Mouse (Mus musculus) megakaryocyte, embryonic 14.5 days (primary cell): ENCODE measurements around the gene Terb2. TPM values are rescaled to one million over a fixed set of nuclear protein-coding genes. Genes with fewer than 3 reads are reported as not detected.

Source experiments
- H3K27me3 ChIP-seq: replicated peaks from 2 replicates; pipeline ENCODE3; 2012; ENCODE audit warnings: inconsistent platforms
- H3K36me3 ChIP-seq: replicated peaks from 2 replicates; pipeline ENCODE3; 2012; ENCODE audit warnings: low read length, inconsistent platforms, mixed read lengths
- H3K4me1 ChIP-seq: 2 replicates; pipeline ENCODE4 v1.6.1; 2012; ENCODE audit warnings: inconsistent platforms
- H3K4me3 ChIP-seq: replicated peaks from 2 replicates; pipeline ENCODE3; 2012; ENCODE audit warnings: moderate library complexity, mild to moderate bottlenecking, inconsistent platforms
- H3K9me3 ChIP-seq: 2 replicates; pipeline ENCODE4 v1.6.1; 2012; ENCODE audit warnings: inconsistent platforms
- FLI1 ChIP-seq: IDR thresholded peaks from 2 replicates; pipeline ENCODE4 v1.6.1; 2012; ENCODE audit warnings: low read length, inconsistent platforms, mixed read lengths
- GATA1 ChIP-seq: IDR thresholded peaks from 3 replicates; pipeline ENCODE4 v1.6.1; 2012; ENCODE audit warnings: mixed read lengths, low read length, inconsistent platforms, borderline replicate concordance
- polyA plus RNA-seq: library from polyadenylated mRNA; stranded (reverse); fragments of >175 nt; gene quantifications from 2 replicates; pipeline ENCODE4 v1.2.3, GENCODE M21; 2012; ENCODE audit warnings: low replicate concordance; ENCODE audit not compliant: insufficient read depth

Gene Terb2
- polyA plus RNA-seq, 1 experiment: not detected

- TF ChIP-seq GATA1 (no peak), FLI1 (no peak)
- Histone ChIP-seq H3K4me3 (no peak overlapping the region), H3K36me3 (no peaks in the 10 kb centered on the region), H3K4me1 (peaks cover 46% of the 10 kb centered on the region), H3K27me3 (no peaks in the 10 kb centered on the region), H3K9me3 (no peaks in the 10 kb centered on the region)
Observed at GRCm38 (mm10) chr2:122223654-122224053, 37.6 kb downstream of the Terb2 start.

GRCm38 (mm10) chr2:122230395-122230794 is 44.3 kb downstream of the Terb2 start:
- no peaks in the 10 kb centered on the region for H3K9me3 ChIP-seq
- H3K27me3 ChIP-seq: no peaks in the 10 kb centered on the region
- no peak overlapping the region for H3K4me3 ChIP-seq
- H3K36me3 ChIP-seq: no peaks in the 10 kb centered on the region
- no peak for TF ChIP-seq GATA1
- no peak for TF ChIP-seq FLI1
- H3K4me1 ChIP-seq: peaks cover 64% of the 10 kb centered on the region

GRCm38 (mm10) chr2:122231616-122232015 is 45.5 kb downstream of the Terb2 start:
- Histone ChIP-seq H3K27me3 (no peaks in the 10 kb centered on the region), H3K4me1 (peaks cover 63% of the 10 kb centered on the region), H3K4me3 (no peak overlapping the region), H3K36me3 (peaks cover 6% of the 10 kb centered on the region), H3K9me3 (no peaks in the 10 kb centered on the region)
- TF ChIP-seq FLI1 (no peak), GATA1 (no peak)

GRCm38 (mm10) chr2:122233341-122233740 is 47.3 kb downstream of the Terb2 start:
- peaks cover 63% of the 10 kb centered on the region for H3K4me1 ChIP-seq
- H3K27me3 ChIP-seq: no peaks in the 10 kb centered on the region
- H3K36me3 ChIP-seq: peaks cover 19% of the 10 kb centered on the region
- no peaks in the 10 kb centered on the region for H3K9me3 ChIP-seq
- H3K4me3 ChIP-seq: peak overlapping the region; percentile 74
- TF ChIP-seq GATA1 (no peak), FLI1 (no peak)

GRCm38 (mm10) chr2:122233759-122234557 is 47.9 kb downstream of the Terb2 start:
- Histone ChIP-seq H3K27me3 (no peaks in the 10 kb centered on the region), H3K4me3 (peak overlapping the region; percentile 93), H3K36me3 (peaks cover 21% of the 10 kb centered on the region), H3K4me1 (peaks cover 64% of the 10 kb centered on the region), H3K9me3 (no peaks in the 10 kb centered on the region)
- TF ChIP-seq FLI1: no peak
- no peak for TF ChIP-seq GATA1

- Histone ChIP-seq H3K4me1 (peaks cover 71% of the 10 kb centered on the region), H3K4me3 (peak within 1 kb of the TSS; percentile 93), H3K27me3 (no peaks in the 10 kb centered on the region), H3K9me3 (no peaks in the 10 kb centered on the region), H3K36me3 (peaks cover 25% of the 10 kb centered on the region)
- TF ChIP-seq FLI1 (no peak), GATA1 (no peak)
Observed at GRCm38 (mm10) chr2:122234611-122235288, 48.7 kb downstream of the Terb2 start, which contains the start of gene Sord. TSS of gene Sord (plus strand) at chr2:122234749.

- H3K27me3 ChIP-seq: no peaks in the 10 kb centered on the region
- TF ChIP-seq FLI1 (no peak), GATA1 (no peak)
- no peaks in the 10 kb centered on the region for H3K9me3 ChIP-seq
- peak overlapping the region; percentile 93 for H3K4me3 ChIP-seq
- H3K36me3 ChIP-seq: peaks cover 25% of the 10 kb centered on the region
- peaks cover 66% of the 10 kb centered on the region for H3K4me1 ChIP-seq
Observed at GRCm38 (mm10) chr2:122235425-122235824, 49.4 kb downstream of the Terb2 start.

- peaks cover 32% of the 10 kb centered on the region for H3K36me3 ChIP-seq
- no peak for TF ChIP-seq FLI1
- no peak for TF ChIP-seq GATA1
- peak overlapping the region; percentile 86 for H3K4me3 ChIP-seq
- H3K27me3 ChIP-seq: no peaks in the 10 kb centered on the region
- peaks cover 68% of the 10 kb centered on the region for H3K4me1 ChIP-seq
- H3K9me3 ChIP-seq: no peaks in the 10 kb centered on the region
Observed at GRCm38 (mm10) chr2:122236321-122236720, 50.2 kb downstream of the Terb2 start.

GRCm38 (mm10) chr2:122237891-122238470 is 51.9 kb downstream of the Terb2 start:
- Histone ChIP-seq H3K4me1 (peaks cover 74% of the 10 kb centered on the region), H3K27me3 (no peaks in the 10 kb centered on the region), H3K36me3 (peaks cover 42% of the 10 kb centered on the region), H3K9me3 (no peaks in the 10 kb centered on the region), H3K4me3 (peak overlapping the region; percentile 69)
- TF ChIP-seq GATA1: no peak
- no peak for TF ChIP-seq FLI1

- H3K4me1 ChIP-seq: peaks cover 83% of the 10 kb centered on the region
Observed at GRCm38 (mm10) chr2:122240735-122241134, 54.7 kb downstream of the Terb2 start.

More at GRCm38 (mm10) chr2:122240735-122241134, 54.7 kb downstream of the Terb2 start:
- H3K36me3 ChIP-seq: peaks cover 67% of the 10 kb centered on the region
- TF ChIP-seq FLI1 (no peak), GATA1 (no peak)
- no peaks in the 10 kb centered on the region for H3K27me3 ChIP-seq
- H3K9me3 ChIP-seq: no peaks in the 10 kb centered on the region
- no peak overlapping the region for H3K4me3 ChIP-seq
